Mouse (Mus musculus) myocyte (in vitro differentiated cells): Measurements from ENCODE around the gene Plcd4. TPM values are rescaled to one million over a fixed set of nuclear protein-coding genes. Genes with fewer than 3 reads are reported as not detected.

Experiments
- H3K27me3 ChIP-seq: one replicate; pipeline ENCODE4 v1.6.1; 2011; ENCODE audit not compliant: control insufficient read depth, insufficient read depth, insufficient read length
- H3K36me3 ChIP-seq: one replicate; pipeline ENCODE4 v1.6.1; 2011; ENCODE audit not compliant: control insufficient read depth, insufficient read depth
- H3K4me2 ChIP-seq: one replicate; pipeline ENCODE4 v1.6.1; 2011; ENCODE audit warnings: low read depth, control low read depth
- H3K4me3 ChIP-seq: one replicate; pipeline ENCODE4 v1.5.1; 2011; ENCODE audit warnings: mild to moderate bottlenecking, control low read depth, moderate library complexity
- H3K79me2 ChIP-seq: one replicate; pipeline ENCODE4 v1.6.1; 2011; ENCODE audit not compliant: control insufficient read depth, insufficient read depth
- H3ac ChIP-seq: one replicate; pipeline ENCODE4 v1.6.1; 2011; ENCODE audit not compliant: control insufficient read depth, insufficient read length
- CEBPB ChIP-seq: IDR thresholded peaks from 2 replicates; pipeline ENCODE4 v1.6.1; 2011; ENCODE audit warnings: mild to moderate bottlenecking, moderate library complexity; ENCODE audit not compliant: poor library complexity, insufficient read depth, severe bottlenecking
- E2F4 ChIP-seq: IDR thresholded peaks from one replicate; pipeline ENCODE4 v1.6.1; 2011; ENCODE audit warnings: mild to moderate bottlenecking, control low read depth, moderate library complexity; ENCODE audit not compliant: insufficient read depth
- MAX ChIP-seq: IDR thresholded peaks from one replicate; pipeline ENCODE4 v1.6.1; 2011; ENCODE audit warnings: low read depth, mild to moderate bottlenecking, control low read depth
- MYOD1 ChIP-seq, 3 experiments: IDR thresholded peaks; one replicate each; pipeline ENCODE4 v1.6.1; 2011; ENCODE audit warnings: control low read depth in 2 of 3, low read depth in 2 of 3, mild to moderate bottlenecking in 2 of 3, moderate library complexity in 1 of 3; ENCODE audit not compliant: insufficient read length in 2 of 3, control insufficient read depth in 1 of 3
- MYOG ChIP-seq, 3 experiments: IDR thresholded peaks; one replicate each; pipeline ENCODE4 v1.6.1; 2011; ENCODE audit warnings: control low read depth in 2 of 3, low read depth in 2 of 3, mild to moderate bottlenecking in 2 of 3; ENCODE audit not compliant: insufficient read length in 2 of 3, control insufficient read depth in 1 of 3, insufficient read depth in 1 of 3
- POLR2A ChIP-seq: IDR thresholded peaks from one replicate; pipeline ENCODE4 v1.6.1; 2011; ENCODE audit warnings: low read depth, mild to moderate bottlenecking, control low read depth, moderate library complexity; ENCODE audit not compliant: insufficient read length
- POLR2AphosphoS2 ChIP-seq: IDR thresholded peaks from one replicate; pipeline ENCODE4 v1.6.1; 2011; ENCODE audit warnings: low read depth, control low read depth; ENCODE audit not compliant: insufficient read length
- REST ChIP-seq: IDR thresholded peaks from one replicate; pipeline ENCODE4 v1.6.1; 2011; ENCODE audit warnings: mild to moderate bottlenecking, control low read depth, moderate library complexity; ENCODE audit not compliant: insufficient read depth, insufficient read length
- SRF ChIP-seq: IDR thresholded peaks from one replicate; pipeline ENCODE4 v1.6.1; 2011; ENCODE audit warnings: low read depth; ENCODE audit not compliant: control insufficient read depth, insufficient read length
- TCF12 ChIP-seq: IDR thresholded peaks from one replicate; pipeline ENCODE4 v1.6.1; 2011; ENCODE audit warnings: mild to moderate bottlenecking, control low read depth; ENCODE audit not compliant: poor library complexity, insufficient read depth, severe bottlenecking
- TCF3 ChIP-seq: IDR thresholded peaks from one replicate; pipeline ENCODE4 v1.6.1; 2011; ENCODE audit warnings: low read depth, control low read depth; ENCODE audit not compliant: insufficient read length
- USF1 ChIP-seq: IDR thresholded peaks from one replicate; pipeline ENCODE4 v1.6.1; 2011; ENCODE audit warnings: low read depth, mild to moderate bottlenecking, control low read depth, moderate library complexity
- polyA plus RNA-seq: library from polyadenylated mRNA; unstranded; fragments of >200 nt; fragmentation: generic; extraction: Trizol; gene quantifications from one replicate; pipeline ENCODE4 v1.2.1, GENCODE M21; 2012; ENCODE audit warnings: missing spikeins

The Plcd4 gene
- 0.12 TPM for polyA plus RNA-seq

DNA sequence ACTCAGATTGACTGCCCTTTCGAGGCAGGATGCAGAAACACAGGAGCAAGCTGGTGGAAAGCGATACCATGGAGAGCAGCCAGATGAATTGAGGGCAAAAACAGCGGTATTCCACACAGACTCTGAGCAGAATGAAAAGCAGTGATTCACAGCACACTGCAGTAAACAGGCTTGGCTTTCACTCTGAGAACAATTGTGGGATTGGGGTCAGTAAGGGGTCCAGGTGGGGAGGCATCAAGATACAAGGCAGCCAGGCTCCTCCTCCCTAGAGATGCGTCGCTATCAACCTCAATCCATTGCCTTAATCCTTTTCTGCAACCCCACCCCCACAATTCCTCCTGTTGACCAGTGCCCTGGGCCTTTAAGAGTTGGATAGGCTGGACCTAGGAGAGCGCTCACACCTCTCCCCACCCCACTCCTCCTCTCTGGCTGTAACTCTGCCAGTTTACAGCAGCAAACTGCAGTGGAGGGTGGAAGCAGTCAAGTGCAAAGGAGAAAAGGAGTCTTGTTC is at the start of gene Plcd4:
Plcd4 (plus strand) TSS at position 438 of the 511 bp plus-strand sequence.
- Histone ChIP-seq H3K27me3 (peaks cover 13% of the 10 kb centered on the region), H3K36me3 (no peaks in the 10 kb centered on the region), H3K79me2 (no peaks in the 10 kb centered on the region), H3K4me2 (peak within 1 kb of the TSS; percentile 4), H3K4me3 (no peak within 1 kb of the TSS), H3ac (no peak within 1 kb of the TSS)
- no peak for TF ChIP-seq E2F4
- peak; percentile 67 for TF ChIP-seq REST

- Histone ChIP-seq H3K4me3 (no peak overlapping the region), H3K36me3 (peaks cover 19% of the 10 kb centered on the region), H3K4me2 (peak overlapping the region; percentile 7), H3K79me2 (peaks cover 55% of the 10 kb centered on the region), H3K27me3 (no peaks in the 10 kb centered on the region), H3ac (no peak overlapping the region)
- TF ChIP-seq CEBPB (no peak), SRF (no peak), POLR2A (no peak), TCF3 (no peak)
Measured at GRCm38 (mm10) chr1:74501106-74501505, 41.6 kb upstream of the Plcd4 start.

DNA sequence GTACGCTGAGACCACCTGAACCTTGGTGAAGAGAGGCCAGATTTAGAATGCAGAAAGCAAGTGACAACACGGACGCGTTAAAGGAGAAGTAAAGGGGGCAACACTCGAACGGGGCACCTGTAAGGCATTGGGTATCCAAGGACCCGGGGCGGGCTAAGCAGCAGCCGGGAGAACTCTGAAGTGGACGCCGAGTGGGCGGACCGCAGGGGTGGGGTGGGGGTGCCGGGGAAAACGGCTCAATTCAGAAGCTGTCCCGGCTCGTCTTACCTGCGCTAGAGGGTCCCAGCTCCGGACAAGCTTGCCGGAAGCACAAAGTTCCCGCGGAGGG is 37.3 kb upstream of the Plcd4 start:
- peak overlapping the region; percentile 84 for H3K4me2 ChIP-seq
- H3K27me3 ChIP-seq, result no peaks in the 10 kb centered on the region
- peaks cover 82% of the 10 kb centered on the region for H3K79me2 ChIP-seq
- no peaks in the 10 kb centered on the region for H3K36me3 ChIP-seq
- H3K4me3 ChIP-seq, result peak overlapping the region; percentile 92
- TF ChIP-seq TCF3 (no peak), REST (no peak), SRF (no peak), POLR2A (no peak), USF1 (no peak), CEBPB (no peak), POLR2AphosphoS2 (no peak), MAX (no peak), E2F4 (no peak), TCF12 (no peak), MYOD1 (IDR thresholded peaks at IDR 0.05; ENCODE audit: control insufficient read depth in 1 of 3, insufficient read length in 2 of 3, low read depth in 2 of 3) (no peak), MYOG (IDR thresholded peaks at IDR 0.05; ENCODE audit: control insufficient read depth in 1 of 3, insufficient read depth in 1 of 3, insufficient read length in 2 of 3, low read depth in 2 of 3) (no peak)
- peak overlapping the region; percentile 40 for H3ac ChIP-seq

DNA sequence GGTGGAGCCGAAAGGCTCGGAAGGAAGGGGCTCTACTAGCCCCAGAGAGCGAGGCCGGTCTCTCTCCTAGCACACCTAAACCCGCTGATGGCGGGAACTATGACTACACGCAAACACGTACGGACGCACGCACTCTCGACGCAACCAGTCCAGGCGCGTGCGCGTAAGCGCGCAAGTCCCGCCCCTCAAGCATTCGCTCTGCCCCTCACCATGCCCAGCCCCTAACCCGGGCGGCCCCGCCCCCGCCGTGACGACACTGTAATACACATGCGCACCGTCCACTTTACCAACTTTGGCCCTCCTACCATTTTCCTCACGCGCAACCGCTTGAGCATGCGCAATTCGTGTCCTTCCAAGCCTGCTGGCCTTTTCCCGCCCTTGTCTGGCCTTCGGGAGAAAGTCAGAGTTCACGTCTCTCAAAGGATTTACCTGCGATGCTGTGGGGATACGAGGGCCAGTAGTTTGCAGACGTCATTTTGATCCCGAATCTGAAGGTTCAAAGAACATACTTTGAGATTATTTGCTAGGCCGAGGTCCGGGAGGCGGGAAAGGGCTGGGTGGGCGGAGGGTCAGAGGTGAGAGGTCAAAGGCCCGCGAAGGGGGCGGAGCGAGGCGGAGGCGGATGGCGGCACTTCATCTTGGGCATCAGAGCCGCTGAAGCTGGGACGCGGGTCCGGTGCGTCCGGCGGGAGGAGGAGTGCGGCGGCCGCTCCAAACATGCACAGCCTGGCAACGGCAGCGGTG is 36.8 kb upstream of the Plcd4 start, which contains the start of gene Cnot9:
Cnot9 (plus strand) TSS at position 338 of the 744 bp plus-strand sequence.
- H3K36me3 ChIP-seq, result no peaks in the 10 kb centered on the region
- peak within 1 kb of the TSS; percentile 40 for H3ac ChIP-seq
- peaks cover 88% of the 10 kb centered on the region for H3K79me2 ChIP-seq
- peak within 1 kb of the TSS; percentile 99 for H3K4me2 ChIP-seq
- peak within 1 kb of the TSS; percentile 92 for H3K4me3 ChIP-seq
- no peak for TF ChIP-seq REST
- no peak for TF ChIP-seq MAX
- TF ChIP-seq MYOD1 (IDR thresholded peaks at IDR 0.05; ENCODE audit: control insufficient read depth in 1 of 3, insufficient read length in 2 of 3, low read depth in 2 of 3), result no peak
- peak; percentile 68 for TF ChIP-seq E2F4
- TF ChIP-seq POLR2AphosphoS2, result peak; percentile 75
- TF ChIP-seq USF1, result no peak
- peak; percentile 78 for TF ChIP-seq POLR2A
- TF ChIP-seq SRF, result peak; percentile 92
- no peak for TF ChIP-seq CEBPB
- TF ChIP-seq TCF12, result no peak
- no peak for TF ChIP-seq TCF3
- no peak for TF ChIP-seq MYOG (IDR thresholded peaks at IDR 0.05; ENCODE audit: control insufficient read depth in 1 of 3, insufficient read depth in 1 of 3, insufficient read length in 2 of 3, low read depth in 2 of 3)
- H3K27me3 ChIP-seq, result no peaks in the 10 kb centered on the region

GRCm38 (mm10) chr1:74506471-74506881 is 36.2 kb upstream of the Plcd4 start:
- Histone ChIP-seq H3K79me2 (peaks cover 89% of the 10 kb centered on the region), H3K27me3 (no peaks in the 10 kb centered on the region), H3K36me3 (no peaks in the 10 kb centered on the region), H3K4me3 (peak overlapping the region; percentile 92), H3ac (peak overlapping the region; percentile 40), H3K4me2 (peak overlapping the region; percentile 99)
- TF ChIP-seq REST (no peak), MYOG (IDR thresholded peaks at IDR 0.05; ENCODE audit: control insufficient read depth in 1 of 3, insufficient read depth in 1 of 3, insufficient read length in 2 of 3, low read depth in 2 of 3) (no peak), TCF12 (no peak), POLR2AphosphoS2 (no peak), POLR2A (peak; percentile 58)
